Mouse (Mus musculus): ENCODE results near the gene Tprn.

- TF ChIP-seq CTCF (IDR thresholded peaks at IDR 0.05; ENCODE audit: low read depth) (no peak), EP300 (IDR thresholded peaks at IDR 0.05; ENCODE audit: low read depth) (no peak)
These were observed 25.7 kb downstream of the Tprn start, which contains the start of gene Tmem210 for GRCm38 (mm10) chr2:25287927-25288649.
